Mouse (Mus musculus): Measurements from ENCODE around the gene Rcor1. TPM values are rescaled to one million over a fixed set of nuclear protein-coding genes. Genes with fewer than 3 reads are reported as not detected.

The Rcor1 gene
- polyA plus RNA-seq, 1 experiment from 2014 or later, result 5.2 TPM

DNA sequence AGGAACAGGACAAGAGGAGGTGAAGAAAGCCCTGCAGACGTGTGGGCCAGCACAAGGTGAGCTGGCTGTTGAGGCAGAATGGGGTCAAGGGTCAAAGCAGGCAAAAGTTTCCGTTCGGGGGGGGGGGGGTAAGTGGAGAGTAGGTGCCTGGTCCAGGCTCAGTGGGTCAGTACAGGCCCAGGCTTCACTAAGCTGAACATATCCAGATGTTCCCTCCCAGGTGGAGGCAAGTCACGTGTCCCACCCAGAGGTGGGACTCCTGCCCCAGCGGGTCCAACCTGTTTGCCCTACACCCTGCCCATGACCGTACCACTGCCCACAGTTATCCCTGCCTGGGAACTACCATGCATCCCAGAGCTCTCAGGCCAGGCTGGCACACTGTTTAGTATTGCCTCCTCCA, 33.3 kb upstream of the Rcor1 start:
- H3K27me3 ChIP-seq, result no peaks in the 10 kb centered on the region
- no peaks in the 10 kb centered on the region for H3K9me3 ChIP-seq
- H3K4me1 ChIP-seq (replicated peaks), result peaks cover 29% of the 10 kb centered on the region
- H3K9ac ChIP-seq, result no peak overlapping the region
- no peak for ATAC-seq (ENCODE audit: low FRiP score)
- WGBS, result 81% methylated on average over 6 of the region's 6 CpGs
- no peak overlapping the region for H3K4me2 ChIP-seq
- H3K4me3 ChIP-seq, result no peak overlapping the region
- no peak overlapping the region for H3K27ac ChIP-seq
- no peaks in the 10 kb centered on the region for H3K36me3 ChIP-seq

DNA sequence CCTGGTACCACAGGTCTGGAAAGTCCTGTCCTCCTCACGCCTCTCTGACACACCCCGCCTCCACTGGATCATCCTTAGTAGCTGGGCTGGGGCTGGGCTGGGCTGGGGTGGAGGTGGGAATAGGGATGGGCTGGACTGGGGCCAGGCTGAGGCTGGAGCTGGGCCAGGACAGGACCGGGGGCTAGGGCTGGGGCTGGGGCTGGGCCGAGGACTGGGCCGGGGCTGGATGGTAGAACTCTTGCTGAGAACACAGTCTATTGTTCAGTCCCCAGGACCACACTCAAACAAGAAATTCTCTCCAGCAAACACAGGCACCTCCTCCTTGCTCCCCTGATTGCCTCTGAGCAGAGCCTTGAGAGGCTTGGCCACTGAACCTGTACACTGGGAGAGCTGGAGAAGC, 32.8 kb upstream of the Rcor1 start:
- Histone ChIP-seq H3K36me3 (no peaks in the 10 kb centered on the region), H3K9me3 (no peaks in the 10 kb centered on the region), H3K27me3 (no peaks in the 10 kb centered on the region), H3K9ac (no peak overlapping the region), H3K4me1 (replicated peaks) (peaks cover 29% of the 10 kb centered on the region), H3K4me2 (no peak overlapping the region), H3K4me3 (no peak overlapping the region), H3K27ac (no peak overlapping the region)
- WGBS, result 54% methylated on average over 5 of the region's 5 CpGs
- 0 out of 2 replicates have a peak, but pooled peaks have one; percentile 52 for ATAC-seq (ENCODE audit: low FRiP score)

DNA sequence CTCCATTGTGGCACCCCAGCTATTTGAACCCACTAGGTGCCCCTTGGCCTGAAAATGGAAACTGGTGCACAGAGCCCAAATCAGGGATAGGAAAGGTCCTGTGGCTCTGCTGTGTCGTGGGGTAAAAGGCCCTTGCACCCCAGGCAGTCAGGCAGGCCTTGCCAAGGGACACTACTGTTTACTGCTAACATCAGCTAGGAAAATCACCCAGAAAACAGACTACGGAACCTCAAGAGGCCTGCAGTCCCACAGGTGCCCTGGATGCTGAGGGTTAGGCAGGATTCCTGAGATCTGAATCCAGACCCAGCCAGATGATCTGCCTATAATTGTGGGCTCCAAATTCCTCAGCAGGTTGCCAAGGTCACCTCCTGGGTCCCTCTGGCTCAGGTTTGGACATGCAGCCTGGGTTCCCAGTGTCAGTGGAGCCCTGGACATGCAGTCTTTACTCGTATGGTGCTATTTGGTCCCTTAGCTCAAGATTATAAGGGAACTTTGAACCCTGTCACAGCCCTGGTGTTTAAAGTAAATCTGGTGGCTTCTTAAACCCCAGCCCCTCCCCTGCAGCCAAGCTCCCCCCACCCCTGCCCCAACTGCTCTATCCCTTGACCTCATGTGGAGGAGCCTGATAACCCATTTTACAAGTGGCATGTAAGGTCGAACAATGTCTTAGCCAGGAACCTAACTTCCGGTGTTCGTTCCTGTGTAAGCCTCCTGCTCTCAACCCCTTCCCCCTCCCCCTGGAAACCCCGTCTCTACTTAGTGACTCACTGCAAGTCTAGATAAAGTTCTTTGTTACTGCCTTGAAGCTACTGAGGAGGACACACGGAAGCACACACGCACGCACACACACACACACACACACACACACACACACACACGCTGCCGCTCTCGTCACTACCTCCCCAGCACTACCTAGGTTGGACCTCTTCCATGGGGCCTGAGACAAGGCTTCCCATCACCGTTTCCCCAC, 31.7 kb upstream of the Rcor1 start:
- no peaks in the 10 kb centered on the region for H3K27me3 ChIP-seq
- WGBS, result 82% methylated on average over 14 of the region's 14 CpGs
- ATAC-seq (ENCODE audit: low FRiP score), result no peak
- no peaks in the 10 kb centered on the region for H3K36me3 ChIP-seq
- H3K9me3 ChIP-seq, result no peaks in the 10 kb centered on the region
- H3K4me1 ChIP-seq (replicated peaks), result peaks cover 29% of the 10 kb centered on the region
- H3K9ac ChIP-seq, result no peak overlapping the region
- no peak overlapping the region for H3K27ac ChIP-seq
- H3K4me3 ChIP-seq, result no peak overlapping the region
- H3K4me2 ChIP-seq, result no peak overlapping the region

DNA sequence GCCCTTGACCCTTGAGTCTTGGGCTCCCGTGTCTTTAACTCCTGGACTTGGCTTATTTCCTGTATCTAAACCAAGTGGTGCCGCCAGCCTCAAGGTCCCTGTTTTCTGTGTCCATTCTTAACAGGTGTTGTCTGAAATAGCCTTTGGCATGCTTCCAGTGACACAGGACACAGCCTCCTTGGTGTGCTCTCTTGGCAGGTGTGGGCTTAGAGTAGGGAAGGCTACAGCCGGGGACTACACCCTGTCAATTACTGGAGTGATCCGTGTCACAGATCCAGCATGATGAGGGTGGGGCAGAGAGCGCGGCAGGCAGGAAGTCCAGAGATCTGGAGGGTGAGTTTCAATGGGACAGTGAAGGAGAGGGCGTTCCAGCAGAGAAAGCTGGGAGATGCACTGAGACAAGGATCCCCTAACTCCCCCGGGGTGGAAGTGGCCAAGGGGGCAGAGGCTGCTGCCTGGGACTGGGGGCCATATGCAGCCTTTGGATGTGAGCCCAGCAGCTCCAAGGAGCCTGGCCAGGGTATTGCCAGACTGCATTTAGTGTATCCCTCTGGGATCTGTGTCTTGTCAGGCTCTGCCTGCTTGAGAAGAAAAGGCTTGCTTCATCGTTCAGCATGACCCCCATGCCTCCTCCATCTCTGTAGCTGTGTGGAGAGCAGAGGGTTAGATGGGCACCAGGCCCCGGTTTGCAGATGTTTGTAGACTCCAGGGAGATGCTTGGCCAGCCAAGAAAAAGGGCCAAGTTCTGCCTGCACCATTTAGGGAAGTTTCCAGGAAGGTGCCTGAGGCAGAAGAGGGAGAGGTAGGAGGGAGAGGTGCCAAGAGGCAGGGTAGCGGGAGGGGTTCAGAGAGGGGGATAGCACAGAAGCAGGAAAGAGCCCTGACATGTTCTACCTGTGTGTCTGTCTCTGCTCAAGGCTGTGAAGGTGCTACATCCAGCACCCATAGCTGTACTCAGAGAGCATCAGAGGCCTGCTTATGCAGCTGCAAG, 30.4 kb upstream of the Rcor1 start:
- H3K4me2 ChIP-seq, result no peak overlapping the region
- H3K9me3 ChIP-seq, result no peaks in the 10 kb centered on the region
- H3K27ac ChIP-seq, result peak overlapping the region; percentile 35; the same call in 1 of the 2 replicates
- WGBS, result 63% methylated on average over 11 of the region's 11 CpGs
- peaks cover 29% of the 10 kb centered on the region for H3K4me1 ChIP-seq (replicated peaks)
- no peak for ATAC-seq (ENCODE audit: low FRiP score)
- no peak overlapping the region for H3K4me3 ChIP-seq
- H3K9ac ChIP-seq, result peak overlapping the region; percentile 8; the same call in 1 of the 2 replicates
- H3K36me3 ChIP-seq, result no peaks in the 10 kb centered on the region
- no peaks in the 10 kb centered on the region for H3K27me3 ChIP-seq

DNA sequence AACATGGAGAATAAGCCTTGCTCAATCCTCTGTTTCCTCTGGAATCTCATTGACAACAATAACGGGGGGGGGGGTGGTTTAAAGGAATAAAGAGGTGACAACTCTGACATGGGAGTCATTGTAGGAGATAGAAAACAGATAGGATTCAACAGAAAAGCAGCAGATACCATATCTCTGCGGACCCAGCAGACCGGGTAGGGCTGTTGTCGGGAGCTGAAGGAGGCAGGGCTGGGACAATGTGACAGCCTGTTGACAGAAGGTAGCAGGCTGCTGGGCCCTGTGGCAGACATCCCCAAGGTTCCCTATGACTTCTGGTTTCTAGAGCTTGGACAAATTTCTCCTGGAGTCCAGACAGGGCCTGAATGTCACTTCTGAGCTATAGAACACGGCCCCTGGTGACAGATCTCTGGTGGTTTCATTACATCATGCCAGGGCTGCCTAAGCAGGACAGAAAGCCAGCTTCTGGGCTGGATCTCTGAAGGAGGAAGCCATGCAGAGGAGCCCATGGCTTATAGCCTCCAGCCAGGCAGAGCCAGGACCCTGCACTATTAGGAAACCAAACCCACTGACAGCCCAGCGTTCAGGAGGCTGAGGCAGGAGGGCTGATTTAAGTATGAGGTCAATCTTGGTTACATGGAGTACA, 29.4 kb upstream of the Rcor1 start:
- no peaks in the 10 kb centered on the region for H3K36me3 ChIP-seq
- peaks cover 29% of the 10 kb centered on the region for H3K4me1 ChIP-seq (replicated peaks)
- no peak overlapping the region for H3K4me3 ChIP-seq
- 77% methylated on average over 6 of the region's 6 CpGs for WGBS
- H3K4me2 ChIP-seq, result no peak overlapping the region
- no peak overlapping the region for H3K9ac ChIP-seq
- no peaks in the 10 kb centered on the region for H3K9me3 ChIP-seq
- no peak overlapping the region for H3K27ac ChIP-seq
- no peak for ATAC-seq (ENCODE audit: low FRiP score)
- no peaks in the 10 kb centered on the region for H3K27me3 ChIP-seq

DNA sequence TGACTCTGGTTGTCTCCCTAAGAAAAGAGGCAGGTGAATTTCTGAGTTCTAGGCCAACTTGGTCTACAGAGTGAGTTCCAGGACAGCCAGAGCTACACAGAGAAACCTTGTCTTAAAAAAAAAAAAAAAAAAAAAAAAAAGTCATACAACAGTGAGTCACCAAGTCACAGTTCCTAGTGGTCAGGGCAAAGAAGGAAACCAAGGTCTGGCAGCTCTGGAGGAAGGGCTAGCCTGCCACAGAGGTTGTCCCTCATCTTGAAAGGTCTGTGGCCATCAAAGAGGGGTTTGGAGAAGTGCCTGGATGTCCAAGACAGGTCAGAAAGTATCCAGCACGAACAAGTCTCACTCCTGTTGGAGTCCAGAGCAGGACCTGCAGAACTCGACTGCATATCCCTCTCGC, 22.3 kb upstream of the Rcor1 start:
- 90% methylated on average over 3 of the region's 3 CpGs for WGBS
- Histone ChIP-seq H3K4me2 (no peak overlapping the region), H3K4me1 (replicated peaks) (no peaks in the 10 kb centered on the region), H3K9ac (no peak overlapping the region), H3K9me3 (no peaks in the 10 kb centered on the region), H3K27me3 (no peaks in the 10 kb centered on the region), H3K27ac (no peak overlapping the region), H3K4me3 (no peak overlapping the region), H3K36me3 (no peaks in the 10 kb centered on the region)
- ATAC-seq (ENCODE audit: low FRiP score), result no peak

DNA sequence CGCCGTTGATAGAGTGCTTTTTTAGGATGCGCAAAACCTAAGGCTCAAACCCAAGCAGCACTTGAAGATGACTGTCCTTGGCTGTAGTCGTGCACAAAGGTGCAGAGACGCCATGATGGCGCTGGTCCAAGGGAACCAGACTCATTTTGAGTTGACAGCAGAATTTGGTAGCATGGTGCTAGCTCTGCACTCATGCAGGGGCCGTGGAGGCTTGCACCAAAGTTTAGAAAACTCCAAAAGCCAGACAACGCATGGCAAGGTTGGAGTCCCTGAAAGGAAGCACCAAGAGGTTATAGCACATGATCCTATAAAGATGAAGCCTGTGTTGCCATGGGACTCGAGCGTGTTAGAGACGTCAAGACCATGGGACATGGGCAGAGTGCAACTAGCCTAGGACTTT, 21.1 kb upstream of the Rcor1 start:
- H3K27ac ChIP-seq, result no peak overlapping the region
- no peaks in the 10 kb centered on the region for H3K36me3 ChIP-seq
- no peak for ATAC-seq (ENCODE audit: low FRiP score)
- no peak overlapping the region for H3K9ac ChIP-seq
- WGBS, result 93% methylated on average over 11 of the region's 11 CpGs
- no peaks in the 10 kb centered on the region for H3K27me3 ChIP-seq
- no peaks in the 10 kb centered on the region for H3K9me3 ChIP-seq
- no peaks in the 10 kb centered on the region for H3K4me1 ChIP-seq (replicated peaks)
- no peak overlapping the region for H3K4me2 ChIP-seq
- H3K4me3 ChIP-seq, result no peak overlapping the region

DNA sequence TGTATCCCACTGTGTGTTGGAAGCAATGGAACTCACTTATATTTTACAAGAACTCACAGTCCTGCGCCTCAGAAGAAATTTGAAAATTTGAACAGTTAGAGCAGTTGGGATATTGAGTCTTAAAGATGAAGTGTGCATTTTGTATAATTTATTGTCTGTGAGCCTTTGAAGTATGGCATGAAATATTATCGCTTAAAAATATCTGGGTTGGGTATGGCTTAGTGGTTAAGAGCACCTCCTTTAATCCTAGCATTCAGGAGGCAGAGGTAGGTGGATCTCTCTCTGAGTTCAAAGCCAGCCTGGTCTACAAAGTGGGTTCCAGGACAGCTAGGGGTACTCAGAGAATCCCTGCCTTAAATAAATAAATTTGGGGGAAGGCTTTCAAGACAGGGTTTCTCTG, 20.1 kb upstream of the Rcor1 start:
- no peaks in the 10 kb centered on the region for H3K4me1 ChIP-seq (replicated peaks)
- no peak overlapping the region for H3K4me3 ChIP-seq
- WGBS, result 90% methylated on average over 2 of the region's 2 CpGs
- H3K27ac ChIP-seq, result no peak overlapping the region
- no peak overlapping the region for H3K4me2 ChIP-seq
- no peaks in the 10 kb centered on the region for H3K27me3 ChIP-seq
- ATAC-seq (ENCODE audit: low FRiP score), result no peak
- H3K9ac ChIP-seq, result no peak overlapping the region
- no peaks in the 10 kb centered on the region for H3K9me3 ChIP-seq
- H3K36me3 ChIP-seq, result no peaks in the 10 kb centered on the region

DNA sequence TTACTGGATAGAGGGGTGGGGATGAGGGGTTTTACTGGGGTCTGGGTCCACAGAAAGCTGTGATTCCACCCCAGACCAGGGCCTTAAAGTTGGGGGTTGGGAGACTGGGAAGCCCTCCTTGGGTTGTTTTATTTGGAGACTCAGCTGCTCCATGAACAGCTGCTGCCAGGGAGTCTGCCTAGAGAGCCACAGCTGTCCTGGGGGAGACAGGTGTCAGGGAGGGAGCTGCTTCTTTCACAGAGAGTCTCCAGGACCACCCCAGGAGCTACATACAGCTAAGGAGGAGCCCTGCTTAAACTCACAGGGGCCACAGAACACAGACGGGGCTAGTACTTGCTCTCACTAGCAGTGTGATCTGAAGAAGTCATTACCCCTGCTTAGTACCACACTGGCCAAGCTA, 18.0 kb upstream of the Rcor1 start:
- H3K36me3 ChIP-seq, result no peaks in the 10 kb centered on the region

DNA sequence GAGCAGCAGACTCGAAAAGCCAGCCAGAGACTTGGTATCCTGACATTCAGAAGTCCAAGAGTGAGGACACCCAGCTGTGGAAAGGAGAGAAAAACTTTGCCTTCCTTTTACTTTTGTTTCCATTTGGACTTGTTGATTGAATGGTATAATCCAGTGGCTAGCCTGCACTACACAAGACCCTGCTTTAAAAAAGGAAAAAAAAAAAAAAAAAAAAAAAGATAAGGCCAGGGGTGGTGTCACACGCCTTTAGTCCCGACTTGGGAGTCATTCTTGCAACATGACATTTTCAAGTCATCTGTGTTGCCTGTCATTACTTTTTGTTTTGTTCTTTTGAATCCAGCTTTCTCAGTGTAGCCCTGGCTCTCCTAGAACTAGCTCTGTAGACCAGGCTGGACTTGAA, 17.6 kb upstream of the Rcor1 start:
- Histone ChIP-seq H3K9ac (no peak overlapping the region), H3K27me3 (no peaks in the 10 kb centered on the region), H3K27ac (no peak overlapping the region), H3K9me3 (no peaks in the 10 kb centered on the region), H3K4me3 (no peak overlapping the region), H3K4me2 (no peak overlapping the region), H3K36me3 (no peaks in the 10 kb centered on the region), H3K4me1 (replicated peaks) (no peaks in the 10 kb centered on the region)
- WGBS, result 64% methylated on average over 3 of the region's 3 CpGs
- no peak for ATAC-seq (ENCODE audit: low FRiP score)

More for the DNA sequence above, 18.0 kb upstream of the Rcor1 start:
- Histone ChIP-seq H3K9ac (no peak overlapping the region), H3K4me3 (no peak overlapping the region), H3K9me3 (no peaks in the 10 kb centered on the region), H3K27me3 (no peaks in the 10 kb centered on the region), H3K4me1 (replicated peaks) (no peaks in the 10 kb centered on the region), H3K27ac (no peak overlapping the region), H3K4me2 (no peak overlapping the region)
- 35% methylated on average over 1 of the region's 1 CpGs for WGBS
- ATAC-seq (ENCODE audit: low FRiP score), result no peak

DNA sequence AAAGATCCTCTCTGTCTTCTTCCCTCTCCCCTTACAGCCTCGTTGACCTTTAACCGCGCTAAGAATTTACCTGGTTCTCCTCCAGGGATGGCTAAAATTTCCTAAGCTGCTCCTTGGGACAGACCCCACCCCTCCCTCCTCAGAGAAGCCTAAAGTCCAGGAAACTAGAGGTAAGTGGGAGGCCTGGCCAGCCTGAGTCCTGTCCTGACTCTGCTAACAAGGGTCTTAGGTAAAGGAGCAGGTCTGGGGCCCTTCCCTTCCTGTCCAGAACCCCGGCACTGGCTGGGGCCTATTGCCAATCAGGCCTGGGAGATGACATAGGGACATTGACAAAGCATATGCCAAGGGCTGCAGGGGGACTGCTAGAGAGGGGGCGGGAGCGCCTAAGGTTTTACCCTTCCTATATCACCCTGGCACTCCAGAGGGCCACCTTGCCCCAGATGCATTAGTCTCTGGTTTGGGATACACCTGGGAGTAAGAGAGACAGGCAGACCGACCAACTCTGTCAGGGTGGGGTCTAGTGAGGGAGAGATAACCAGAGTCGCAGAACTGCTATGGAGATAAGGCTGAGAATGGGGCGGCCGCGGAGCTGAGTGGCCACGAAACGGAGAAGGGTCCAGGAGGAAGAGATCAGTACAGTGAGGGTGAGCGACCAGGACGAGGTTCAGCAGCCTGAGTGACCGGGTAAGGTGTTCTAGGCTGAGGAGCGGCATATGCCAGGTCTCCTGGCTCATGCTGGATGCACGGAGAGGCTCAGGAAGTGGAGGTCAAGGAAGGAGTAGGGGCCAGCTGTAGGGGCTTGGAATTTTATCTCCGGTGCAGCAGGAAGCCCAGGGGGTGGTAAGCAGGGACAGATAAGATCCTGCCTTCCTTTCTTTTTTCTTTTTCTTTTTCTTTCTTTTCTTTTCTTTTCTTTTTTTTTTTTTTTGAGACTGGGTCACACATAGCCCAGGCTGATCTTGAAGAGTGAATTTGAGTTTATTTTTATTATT, 10.7 kb upstream of the Rcor1 start:
- no peak for ATAC-seq (ENCODE audit: low FRiP score)
- Histone ChIP-seq H3K4me2 (no peak overlapping the region), H3K27me3 (no peaks in the 10 kb centered on the region), H3K9me3 (no peaks in the 10 kb centered on the region), H3K36me3 (no peaks in the 10 kb centered on the region), H3K27ac (no peak overlapping the region), H3K4me1 (replicated peaks) (no peaks in the 10 kb centered on the region), H3K9ac (no peak overlapping the region), H3K4me3 (no peak overlapping the region)
- 71% methylated on average over 19 of the region's 19 CpGs for WGBS

Measured in hindbrain, embryonic 13.5 days (tissue).